Mouse (Mus musculus) testis, adult 2 months (tissue): ENCODE measurements around the gene Lztr1. TPM values are rescaled to one million over a fixed set of nuclear protein-coding genes. Genes with fewer than 3 reads are reported as not detected.
"Not testable (repeated sequence)": the region's sequence is repeated elsewhere in the genome, so short reads cannot be mapped to it uniquely, and the experiment has no call there.

Source experiments
- H3K27ac ChIP-seq: fragments of 200-500 bp; 2 replicates; pipeline ENCODE4 v1.5.1; 2012; ENCODE audit warnings: low read depth, low read length; ENCODE audit not compliant: control insufficient read depth, insufficient read depth
- H3K27me3 ChIP-seq: fragments of 200-500 bp; 2 replicates; pipeline ENCODE4 v1.6.1; 2012; ENCODE audit warnings: mild to moderate bottlenecking, low read length, moderate library complexity; ENCODE audit not compliant: control insufficient read depth, insufficient read depth
- H3K36me3 ChIP-seq: fragments of 200-500 bp; 2 replicates; pipeline ENCODE4 v1.6.1; 2012; ENCODE audit warnings: mild to moderate bottlenecking, low read length; ENCODE audit not compliant: control insufficient read depth, insufficient read depth
- H3K4me1 ChIP-seq: fragments of 200-500 bp; 2 replicates; pipeline ENCODE4 v1.6.1; 2012; ENCODE audit warnings: low read length; ENCODE audit not compliant: control insufficient read depth, insufficient read depth
- H3K4me3 ChIP-seq: fragments of 200-500 bp; 2 replicates; pipeline ENCODE4 v1.5.1; 2012; ENCODE audit warnings: low read depth, mild to moderate bottlenecking, low read length, moderate library complexity, mixed read lengths; ENCODE audit not compliant: control insufficient read depth
- CTCF ChIP-seq: fragments of 200-500 bp; IDR thresholded peaks from 2 replicates; pipeline ENCODE4 v1.5.1; 2012; ENCODE audit warnings: low read depth, mild to moderate bottlenecking, inconsistent platforms, low read length, moderate library complexity; ENCODE audit not compliant: control insufficient read depth, insufficient read depth, insufficient replicate concordance
- POLR2A ChIP-seq: fragments of 200-500 bp; IDR thresholded peaks from 2 replicates; pipeline ENCODE4 v1.6.1; 2012; ENCODE audit warnings: low read depth, mild to moderate bottlenecking, inconsistent platforms, low read length, moderate library complexity; ENCODE audit not compliant: control insufficient read depth
- polyA plus RNA-seq: library from polyadenylated mRNA; depleted of rRNA; stranded (reverse); fragments of >200 nt; gene quantifications from 2 replicates; pipeline ENCODE4 v1.2.3, GENCODE M21; 2012

The Lztr1 gene
- polyA plus RNA-seq, 1 experiment = 55.8 TPM

DNA sequence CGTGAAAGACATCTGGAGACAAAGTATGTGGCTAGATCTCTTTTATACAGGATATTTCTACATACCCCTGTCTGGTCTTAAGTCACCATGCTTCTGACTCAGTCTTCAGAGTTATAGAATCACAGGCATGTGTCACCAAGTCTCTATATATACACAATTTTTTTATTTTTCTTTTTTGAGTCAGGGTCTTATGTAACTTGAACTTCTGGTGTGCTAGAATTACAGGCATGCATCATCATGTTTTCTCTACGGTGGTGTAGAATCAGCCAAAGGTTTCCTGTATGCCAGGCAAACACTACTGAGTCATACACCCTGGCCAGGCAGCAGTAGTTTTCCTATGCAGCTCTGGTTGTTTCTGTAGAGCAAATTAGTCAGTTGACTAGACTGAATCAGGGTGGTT is 34.1 kb downstream of the Lztr1 start:
- no peak overlapping the region for H3K27ac ChIP-seq
- H3K4me3 ChIP-seq = no peak overlapping the region
- H3K27me3 ChIP-seq = no peaks in the 10 kb centered on the region
- H3K4me1 ChIP-seq = peaks cover 5% of the 10 kb centered on the region; the same call in 1 of the 2 replicates
- H3K36me3 ChIP-seq = no peaks in the 10 kb centered on the region
- TF ChIP-seq CTCF (no peak), POLR2A (no peak)

DNA sequence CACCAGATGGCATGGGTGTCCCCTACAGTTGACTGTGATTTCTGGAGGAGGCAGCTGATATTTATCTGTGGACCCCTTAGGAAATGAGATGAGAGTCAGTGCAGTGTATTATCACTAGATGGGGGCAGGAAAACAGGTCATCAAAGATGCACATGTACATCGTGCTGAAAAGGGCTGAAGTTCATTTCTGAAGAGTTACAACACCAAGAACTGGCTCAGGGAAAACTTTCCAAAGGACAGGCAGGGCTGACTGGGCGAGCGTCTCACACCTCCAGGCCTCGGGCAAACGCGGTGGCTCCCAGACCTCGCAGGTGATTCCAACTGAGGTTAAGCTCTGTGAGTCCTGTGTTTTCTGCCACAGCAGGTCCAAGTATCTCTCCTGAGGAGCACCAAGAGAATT is 44.3 kb downstream of the Lztr1 start:
- no peak for TF ChIP-seq POLR2A
- TF ChIP-seq CTCF = no peak
- no peaks in the 10 kb centered on the region for H3K36me3 ChIP-seq
- no peaks in the 10 kb centered on the region for H3K27me3 ChIP-seq
- no peak overlapping the region for H3K27ac ChIP-seq
- H3K4me1 ChIP-seq = peaks cover 13% of the 10 kb centered on the region
- no peak overlapping the region for H3K4me3 ChIP-seq

DNA sequence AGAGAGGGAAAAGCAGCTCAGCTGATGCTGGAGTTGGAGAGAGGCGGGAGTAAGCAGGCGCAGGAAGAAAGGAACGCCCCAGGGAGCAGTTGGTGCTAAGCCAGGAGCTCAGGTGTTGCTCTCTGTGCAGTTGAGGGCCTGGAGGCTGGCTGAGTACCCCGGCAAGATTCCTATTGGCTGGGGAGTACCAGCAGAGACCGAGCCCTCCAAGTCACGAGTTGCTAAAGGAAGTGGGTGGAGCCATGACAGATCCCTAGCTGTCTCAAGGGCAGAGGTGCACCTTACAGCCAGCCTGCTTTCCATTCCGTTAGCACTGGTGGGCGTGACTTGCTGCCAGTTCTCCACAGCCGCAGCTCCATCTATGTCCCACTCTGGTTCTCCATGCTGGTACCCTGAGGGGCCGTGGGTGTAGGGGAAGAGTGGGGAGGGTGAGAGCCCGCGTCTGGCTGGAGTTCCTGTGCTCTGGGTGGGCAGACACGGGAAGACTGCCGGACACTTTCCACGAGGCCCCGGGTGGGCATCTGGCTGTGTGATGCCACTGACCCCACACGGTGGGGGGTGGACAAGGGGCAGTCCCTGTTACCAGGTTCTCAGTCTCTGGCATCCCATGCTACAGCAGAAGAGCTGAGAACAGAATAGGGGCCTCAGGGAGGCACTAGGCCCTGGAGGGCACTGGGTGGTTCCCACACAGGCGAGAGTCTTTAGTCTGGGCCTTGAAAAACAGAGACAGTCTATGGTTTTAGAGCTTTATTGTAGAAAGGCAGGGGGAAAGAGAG is 45.6 kb downstream of the Lztr1 start:
- TF ChIP-seq POLR2A (no peak), CTCF (no peak)
- Histone ChIP-seq H3K4me3 (peak overlapping the region; percentile 75), H3K27me3 (no peaks in the 10 kb centered on the region), H3K4me1 (peaks cover 13% of the 10 kb centered on the region), H3K36me3 (no peaks in the 10 kb centered on the region), H3K27ac (no peak overlapping the region; the same call in 1 of the 2 replicates)

DNA sequence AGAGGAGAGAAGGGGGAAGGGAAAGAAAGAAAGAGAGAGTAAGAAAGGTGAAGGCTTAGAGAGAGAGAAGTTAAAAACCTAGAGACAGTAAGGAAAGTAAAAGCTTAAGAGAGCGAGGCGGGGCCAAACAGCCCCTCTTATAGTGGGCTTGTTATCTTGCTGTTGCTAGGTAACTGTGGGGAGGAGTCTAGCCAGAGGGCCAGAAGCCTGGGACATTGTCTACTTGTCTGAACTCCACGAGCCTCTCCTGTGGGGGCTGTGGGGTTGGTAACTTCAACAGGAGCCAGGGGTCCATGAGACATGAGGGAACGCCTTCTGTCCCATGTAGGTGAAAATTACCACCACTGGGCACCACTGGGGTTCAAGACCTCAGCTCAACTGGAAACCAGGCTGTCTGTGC is 46.2 kb downstream of the Lztr1 start:
- peak; percentile 26; the same call in 1 of the 2 replicates for TF ChIP-seq POLR2A
- peak overlapping the region; percentile 75 for H3K4me3 ChIP-seq

DNA sequence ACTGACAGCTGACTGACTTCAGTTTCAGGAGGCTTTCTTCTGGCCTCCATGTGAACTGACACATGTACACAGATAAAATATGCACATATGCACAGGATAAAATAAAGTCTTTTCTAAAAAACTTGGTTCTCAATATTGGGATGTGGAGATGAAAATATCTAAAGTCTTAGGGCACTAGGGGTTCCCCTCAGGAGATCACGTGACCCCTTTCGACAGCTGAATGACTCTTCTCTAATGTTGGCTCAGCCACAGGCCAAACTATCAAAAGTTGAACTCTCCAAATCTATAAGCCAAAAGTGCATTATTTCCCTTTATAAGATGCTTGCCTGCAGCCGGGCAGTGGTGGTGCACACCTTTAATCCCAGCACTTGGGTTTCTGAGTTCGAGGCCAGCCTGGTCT is 47.7 kb downstream of the Lztr1 start:
- H3K4me3 ChIP-seq = no peak overlapping the region
- H3K27me3 ChIP-seq = no peaks in the 10 kb centered on the region
- peaks cover 18% of the 10 kb centered on the region for H3K4me1 ChIP-seq
- no peaks in the 10 kb centered on the region for H3K36me3 ChIP-seq
- TF ChIP-seq POLR2A (no peak), CTCF (no peak)
- no peak overlapping the region for H3K27ac ChIP-seq

More for the DNA sequence above, 46.2 kb downstream of the Lztr1 start:
- not testable (repeated sequence) for H3K27ac ChIP-seq, H3K27me3 ChIP-seq, H3K36me3 ChIP-seq
- H3K4me1 ChIP-seq = peaks cover 13% of the 10 kb centered on the region

DNA sequence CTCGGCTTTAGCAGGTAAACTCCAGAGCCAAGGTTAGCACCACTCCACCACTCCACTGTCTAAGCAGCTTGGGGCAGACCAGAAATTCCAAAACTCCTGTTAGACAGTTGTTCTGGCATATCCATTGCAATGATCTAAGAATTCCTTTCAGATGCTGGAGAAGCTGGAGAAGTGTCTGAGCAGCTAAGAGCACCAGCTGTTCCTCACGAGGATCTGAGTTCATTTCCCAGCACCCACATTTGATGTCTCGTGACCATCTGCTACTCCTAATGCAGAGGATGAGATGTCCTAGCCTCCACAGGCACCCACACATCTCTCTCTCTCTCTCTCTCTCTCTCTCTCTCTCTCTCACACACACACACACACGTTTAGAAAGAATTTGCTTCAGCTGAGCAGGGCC is 48.4 kb downstream of the Lztr1 start:
- Histone ChIP-seq H3K4me1 (peaks cover 25% of the 10 kb centered on the region), H3K27me3 (no peaks in the 10 kb centered on the region), H3K4me3 (no peak overlapping the region), H3K27ac (no peak overlapping the region), H3K36me3 (no peaks in the 10 kb centered on the region)
- TF ChIP-seq POLR2A (no peak), CTCF (no peak)

DNA sequence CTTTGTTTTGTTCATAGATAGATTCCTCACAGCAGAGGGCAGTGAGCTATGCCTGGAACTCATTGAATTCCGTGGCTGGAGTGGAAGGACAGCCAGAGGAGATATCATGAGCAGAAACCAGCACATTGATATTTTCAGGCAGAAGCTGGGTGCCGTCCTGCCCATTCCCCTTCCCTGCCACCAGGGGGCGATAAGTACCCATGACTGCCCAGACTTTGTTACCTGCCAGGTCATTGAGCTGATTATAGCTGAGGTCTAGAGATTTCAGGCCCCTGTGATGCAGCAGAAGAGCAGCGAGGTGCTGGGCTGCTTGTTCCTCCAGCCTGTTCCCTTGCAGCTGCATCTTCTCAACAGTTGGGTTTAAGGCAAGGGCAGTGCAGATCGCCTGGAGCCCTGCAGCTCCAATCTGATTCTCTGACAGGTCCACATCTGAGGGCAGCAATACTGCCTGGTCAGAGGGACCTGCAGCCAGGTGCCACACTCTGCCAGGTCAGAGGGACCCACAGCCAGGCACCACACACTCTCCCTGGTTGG is 49.5 kb downstream of the Lztr1 start:
- Histone ChIP-seq H3K27ac (no peak overlapping the region), H3K27me3 (no peaks in the 10 kb centered on the region), H3K4me1 (peaks cover 29% of the 10 kb centered on the region), H3K36me3 (no peaks in the 10 kb centered on the region), H3K4me3 (peak overlapping the region; percentile 44; the same call in 1 of the 2 replicates)
- TF ChIP-seq POLR2A (no peak), CTCF (peak; percentile 98)
